Mouse (Mus musculus) intestine, embryonic 14.5 days (tissue): ENCODE measurements at regions not wholly inside any gene's neighbourhood (a gene's known extent, or its start where the extent isn't known, plus 50 kb on each side); places are given as distances from the start of the nearest gene placed in this dataset.

Experiments used
- ATAC-seq: fragments of 200-750 bp; cut with Nextera tagmentation; replicated peaks from 2 replicates; pipeline ENCODE4 v1.8.0; 2017; ENCODE audit warnings: low read depth, moderate number of reproducible peaks, moderate TSS enrichment, moderate library complexity; ENCODE audit not compliant: low FRiP score, low TSS enrichment
- DNase-seq: peaks from one replicate; pipeline ENCODE4 v3.0.0-alpha.2; 2018; ENCODE audit warnings: low spot score
- H3K27ac ChIP-seq: fragments of 300-500 bp; sonication (generic); 2 replicates; pipeline ENCODE4 v1.5.1; 2014; ENCODE audit warnings: low read depth, mild to moderate bottlenecking, control low read depth
- H3K27me3 ChIP-seq: fragments of 300-500 bp; sonication (generic); replicated peaks from 2 replicates; pipeline ENCODE4 v1.6.1; 2014; ENCODE audit warnings: low read length, control low read depth; ENCODE audit not compliant: control insufficient read depth, insufficient read depth
- H3K36me3 ChIP-seq: fragments of 300-500 bp; sonication (generic); 2 replicates; pipeline ENCODE4 v1.6.1; 2014; ENCODE audit warnings: low read length, control low read depth; ENCODE audit not compliant: control insufficient read depth, insufficient read depth
- H3K4me1 ChIP-seq: fragments of 300-500 bp; sonication (generic); replicated peaks from 2 replicates; pipeline ENCODE4 v1.6.1; 2014; ENCODE audit warnings: low read length, control low read depth, mixed read lengths; ENCODE audit not compliant: control insufficient read depth, insufficient read depth
- H3K4me2 ChIP-seq: fragments of 300-500 bp; sonication (generic); 2 replicates; pipeline ENCODE4 v1.6.1; 2014; ENCODE audit warnings: low read length
- H3K4me3 ChIP-seq: fragments of 300-500 bp; sonication (generic); 2 replicates; pipeline ENCODE4 v1.5.1; 2014; ENCODE audit warnings: low read depth, low read length, control low read depth, mixed read lengths
- H3K9ac ChIP-seq: fragments of 300-500 bp; sonication (generic); 2 replicates; pipeline ENCODE4 v1.6.1; 2014; ENCODE audit warnings: mild to moderate bottlenecking, low read length
- H3K9me3 ChIP-seq: fragments of 300-500 bp; sonication (generic); 2 replicates; pipeline ENCODE4 v1.6.1; 2016; ENCODE audit warnings: low read length, control low read depth; ENCODE audit not compliant: control insufficient read depth
- WGBS: fragments of 180-500 bp; shearing (Covaris S2); extraction: QIAGEN DNeasy Blood & Tissue Kit; methylation state at CpG from one replicate; pipeline ENCODE4 v1.1.7; 2014; 5-methylcytosine and 5-hydroxymethylcytosine counted together

DNA sequence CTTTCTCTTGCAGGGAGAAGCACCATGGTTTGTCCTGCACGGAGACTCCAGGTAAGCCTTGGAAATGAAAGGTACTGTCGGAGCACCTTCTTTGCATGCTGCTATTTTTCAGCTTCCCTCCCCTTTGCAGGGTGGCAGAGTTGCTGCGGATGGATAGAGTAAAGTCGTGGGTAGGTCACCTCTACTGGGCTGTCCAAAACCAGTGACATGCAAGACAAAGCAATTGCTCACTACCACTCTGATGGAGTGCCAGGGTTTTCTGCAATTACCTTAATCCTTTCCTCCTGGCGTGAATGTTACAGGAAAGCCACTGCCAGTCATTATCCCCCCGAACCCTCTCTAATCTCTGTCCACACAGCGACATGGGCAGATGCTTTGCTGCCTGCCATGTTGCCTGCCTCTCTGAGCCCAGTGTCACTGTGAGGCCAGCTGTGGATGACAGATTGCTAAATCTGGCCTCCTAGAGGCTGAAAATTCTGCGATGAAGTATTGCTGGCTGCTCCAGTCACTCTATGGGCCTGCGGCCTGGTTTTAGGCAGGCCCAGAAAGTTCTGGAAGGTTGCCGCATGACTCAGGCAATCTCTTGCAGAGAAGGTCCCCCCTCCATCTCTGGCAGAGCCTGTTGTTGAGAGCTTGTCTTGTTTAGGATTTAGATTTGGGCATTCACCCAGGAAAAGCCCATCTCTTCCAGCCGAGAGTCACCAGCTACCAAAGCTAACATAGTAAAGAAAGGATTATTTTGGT lies 54.1 kb upstream of the Sod3 start:
- no peak overlapping the region for H3K27ac ChIP-seq
- H3K4me1 ChIP-seq, result no peaks in the 10 kb centered on the region
- H3K36me3 ChIP-seq, result no peaks in the 10 kb centered on the region
- no peak overlapping the region for H3K4me3 ChIP-seq
- 81% methylated on average over 11 of the region's 11 CpGs for WGBS
- no peak overlapping the region for H3K4me2 ChIP-seq
- H3K9ac ChIP-seq, result no peak overlapping the region
- no peaks in the 10 kb centered on the region for H3K27me3 ChIP-seq
- H3K9me3 ChIP-seq, result no peaks in the 10 kb centered on the region; the same call in 1 of the 2 replicates
- ATAC-seq (no peak), DNase-seq (no peak)

DNA sequence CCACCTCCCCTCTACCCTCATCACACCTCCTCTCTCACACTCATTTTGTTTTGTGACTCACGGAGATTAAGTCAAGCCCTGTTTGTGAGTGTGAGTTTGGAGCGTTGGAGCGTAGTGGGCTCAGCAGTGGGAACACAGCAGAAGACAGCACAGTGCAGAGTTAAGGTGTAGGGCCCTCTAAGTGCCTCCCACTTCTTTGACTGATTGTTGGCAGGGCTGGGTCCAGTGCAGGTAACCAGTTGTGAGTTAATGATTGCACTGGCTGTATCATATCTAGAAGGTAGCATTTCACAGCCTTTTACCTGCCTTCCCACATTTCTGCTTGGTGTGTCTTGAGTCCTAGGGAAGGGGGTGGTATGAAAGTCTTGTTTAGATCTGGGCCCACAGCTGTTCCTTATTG lies 67.3 kb upstream of the Sod3 start:
- Histone ChIP-seq H3K27ac (no peak overlapping the region), H3K4me3 (no peak overlapping the region), H3K9ac (no peak overlapping the region), H3K9me3 (no peaks in the 10 kb centered on the region), H3K4me1 (no peaks in the 10 kb centered on the region), H3K27me3 (no peaks in the 10 kb centered on the region), H3K4me2 (no peak overlapping the region), H3K36me3 (no peaks in the 10 kb centered on the region)
- ATAC-seq (no peak), DNase-seq (no peak)
- WGBS, result 87% methylated on average over 3 of the region's 3 CpGs

DNA sequence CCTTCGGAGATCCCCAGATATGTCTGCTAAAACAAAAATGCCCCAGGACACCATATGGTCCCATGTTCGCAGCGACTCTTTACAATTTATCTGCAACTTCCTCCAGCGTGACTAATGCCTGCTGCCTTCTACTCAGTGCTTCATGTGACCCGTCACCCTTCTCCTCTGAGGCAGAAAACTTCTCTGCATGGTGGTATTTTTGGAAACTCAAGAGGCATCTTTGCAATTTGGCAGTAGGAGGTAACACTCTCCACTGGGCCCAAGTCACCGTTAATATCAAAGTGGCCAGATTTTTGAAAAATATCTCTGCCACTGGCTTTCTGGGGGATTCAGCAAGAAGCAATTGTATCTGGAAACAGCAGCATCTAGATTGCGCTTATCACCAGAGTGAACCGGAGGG lies 69.1 kb upstream of the Sod3 start:
- WGBS, result 61% methylated on average over 8 of the region's 8 CpGs
- Histone ChIP-seq H3K36me3 (no peaks in the 10 kb centered on the region), H3K27ac (no peak overlapping the region), H3K9ac (no peak overlapping the region), H3K4me3 (no peak overlapping the region), H3K9me3 (no peaks in the 10 kb centered on the region), H3K27me3 (no peaks in the 10 kb centered on the region), H3K4me1 (no peaks in the 10 kb centered on the region), H3K4me2 (no peak overlapping the region)
- no peak for DNase-seq
- no peak for ATAC-seq

DNA sequence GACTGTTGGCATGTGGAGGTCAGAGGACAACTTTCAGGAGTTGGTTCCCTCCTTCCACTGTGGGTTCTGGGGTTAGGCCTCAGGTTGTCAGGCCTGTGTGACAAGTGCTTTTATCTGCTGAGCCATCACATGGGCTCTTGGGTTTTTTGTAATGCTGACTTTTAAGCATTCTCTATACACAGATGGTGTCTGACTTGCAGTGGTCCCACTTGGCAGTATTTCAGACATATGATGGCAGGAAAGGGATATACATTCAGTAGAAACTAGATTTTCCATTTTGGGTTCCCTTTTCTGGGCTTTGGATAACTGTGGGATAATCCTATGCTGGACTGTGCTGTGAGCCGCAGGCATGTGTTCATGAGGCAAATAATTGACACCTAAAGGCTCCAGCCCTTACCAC lies 75.3 kb upstream of the Sod3 start:
- no peaks in the 10 kb centered on the region for H3K36me3 ChIP-seq
- no peak for DNase-seq
- 88% methylated on average over 1 of the region's 1 CpGs for WGBS
- no peak overlapping the region for H3K4me2 ChIP-seq
- H3K4me1 ChIP-seq, result no peaks in the 10 kb centered on the region
- no peak overlapping the region for H3K27ac ChIP-seq
- H3K9ac ChIP-seq, result no peak overlapping the region
- no peak overlapping the region for H3K4me3 ChIP-seq
- H3K9me3 ChIP-seq, result no peaks in the 10 kb centered on the region
- no peak for ATAC-seq
- H3K27me3 ChIP-seq, result no peaks in the 10 kb centered on the region

DNA sequence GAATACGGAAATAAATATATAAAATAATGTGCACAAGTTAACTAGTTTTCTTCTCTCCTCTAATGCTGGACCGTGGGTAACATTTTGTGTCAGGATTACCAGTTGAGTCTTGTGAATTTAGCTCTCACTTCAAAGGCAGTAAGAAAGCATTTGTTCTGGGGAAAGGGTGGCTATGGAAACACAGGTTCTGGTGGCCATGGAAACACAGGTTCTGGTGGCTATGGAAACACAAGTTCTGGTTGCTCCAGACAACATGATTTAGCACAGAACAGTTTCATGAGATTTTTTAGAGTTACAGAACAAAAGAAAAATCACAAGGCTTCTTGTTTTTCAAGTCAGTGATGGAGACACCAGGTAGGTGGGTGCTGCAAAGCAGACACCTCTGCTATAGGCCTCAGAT lies 82.7 kb upstream of the Sod3 start:
- no peaks in the 10 kb centered on the region for H3K4me1 ChIP-seq
- WGBS, result 89% methylated on average over 2 of the region's 2 CpGs
- no peaks in the 10 kb centered on the region for H3K36me3 ChIP-seq
- ATAC-seq (no peak), DNase-seq (no peak)
- H3K9me3 ChIP-seq, result no peaks in the 10 kb centered on the region
- H3K4me2 ChIP-seq, result no peak overlapping the region
- H3K27ac ChIP-seq, result no peak overlapping the region
- no peak overlapping the region for H3K9ac ChIP-seq
- no peak overlapping the region for H3K4me3 ChIP-seq
- no peaks in the 10 kb centered on the region for H3K27me3 ChIP-seq

GRCm38 (mm10) chr5:52278111-52278510 lies 85.5 kb upstream of the Sod3 start:
- H3K36me3 ChIP-seq, result no peaks in the 10 kb centered on the region
- no peak overlapping the region for H3K4me3 ChIP-seq
- H3K4me1 ChIP-seq, result no peaks in the 10 kb centered on the region
- H3K4me2 ChIP-seq, result no peak overlapping the region
- peak; percentile 21 for DNase-seq
- no peak overlapping the region for H3K9ac ChIP-seq
- H3K27me3 ChIP-seq, result no peaks in the 10 kb centered on the region
- no peak overlapping the region for H3K27ac ChIP-seq
- H3K9me3 ChIP-seq, result no peaks in the 10 kb centered on the region
- ATAC-seq, result no peak
- WGBS, result 64% methylated on average over 5 of the region's 5 CpGs

DNA sequence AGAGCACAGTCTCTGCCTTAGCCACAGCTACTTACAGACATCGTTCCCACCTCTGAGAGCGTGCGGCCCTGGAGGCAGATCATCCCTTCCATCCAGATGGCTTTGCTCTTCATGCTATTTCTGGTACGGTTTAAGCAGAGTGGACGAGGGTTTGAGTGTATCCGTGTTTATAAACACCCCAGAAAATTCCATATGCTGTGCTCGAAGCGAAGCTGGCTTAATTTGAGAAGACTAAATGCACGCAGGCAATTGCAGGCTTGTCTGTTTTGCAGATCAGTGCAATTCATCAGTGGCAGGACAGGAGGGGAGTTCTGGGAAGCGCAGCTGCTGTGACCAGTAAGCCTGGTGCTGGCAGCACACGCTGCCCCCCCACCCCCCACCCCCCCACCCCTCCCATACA lies 72.9 kb upstream of the Dhx15 start:
- ATAC-seq (no peak), DNase-seq (no peak)
- Histone ChIP-seq H3K27ac (no peak overlapping the region), H3K36me3 (no peaks in the 10 kb centered on the region), H3K4me2 (no peak overlapping the region), H3K9me3 (no peaks in the 10 kb centered on the region), H3K4me1 (no peaks in the 10 kb centered on the region), H3K27me3 (no peaks in the 10 kb centered on the region), H3K4me3 (no peak overlapping the region), H3K9ac (no peak overlapping the region)
- WGBS, result 39% methylated on average over 11 of the region's 11 CpGs

DNA sequence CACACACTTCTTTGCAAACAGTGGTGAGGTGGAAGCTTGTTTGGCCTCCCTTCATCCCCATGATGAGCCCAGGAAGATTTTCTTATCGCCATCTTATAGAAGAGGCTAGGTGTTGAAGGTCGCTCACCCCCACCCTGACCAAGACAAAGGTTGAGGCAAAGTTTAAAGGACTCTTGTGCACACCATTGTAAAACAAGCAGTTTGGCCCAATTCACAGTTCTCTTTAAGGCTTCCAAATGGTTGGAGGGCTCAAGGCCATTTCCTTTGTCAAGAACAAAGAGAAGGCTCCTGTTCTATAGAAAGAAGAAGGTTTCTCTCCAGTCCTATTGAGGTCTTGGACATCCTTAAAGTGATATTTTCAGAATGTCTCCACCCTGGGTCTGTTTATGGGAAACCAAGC lies 67.8 kb upstream of the Dhx15 start:
- Histone ChIP-seq H3K9me3 (no peaks in the 10 kb centered on the region), H3K36me3 (no peaks in the 10 kb centered on the region), H3K4me3 (no peak overlapping the region), H3K27ac (no peak overlapping the region), H3K4me2 (no peak overlapping the region), H3K9ac (no peak overlapping the region), H3K4me1 (no peaks in the 10 kb centered on the region; the same call in 1 of the 2 replicates), H3K27me3 (no peaks in the 10 kb centered on the region)
- ATAC-seq, result no peak
- 85% methylated on average over 2 of the region's 2 CpGs for WGBS
- no peak for DNase-seq

GRCm38 (mm10) chr5:52254602-52255071 lies 64.3 kb upstream of the Dhx15 start:
- ATAC-seq (peak; percentile 81), DNase-seq (peak; percentile 76)
- no peaks in the 10 kb centered on the region for H3K36me3 ChIP-seq
- 0 out of 2 replicates have a peak overlapping the region, but pooled peaks have one; percentile 5 for H3K9ac ChIP-seq
- peak overlapping the region; percentile 44 for H3K4me2 ChIP-seq
- H3K27ac ChIP-seq, result peak overlapping the region; percentile 69
- H3K4me3 ChIP-seq, result peak overlapping the region; percentile 16
- H3K9me3 ChIP-seq, result no peaks in the 10 kb centered on the region
- H3K27me3 ChIP-seq, result no peaks in the 10 kb centered on the region
- 26% methylated on average over 14 of the region's 14 CpGs for WGBS
- H3K4me1 ChIP-seq, result no peaks in the 10 kb centered on the region; the same call in 1 of the 2 replicates
